Mouse (Mus musculus) cerebellum, adult 2 months (tissue): Measurements from ENCODE around the gene Qars.

Experiments
- CTCF ChIP-seq: fragments of 200-500 bp; IDR thresholded peaks from 2 replicates; pipeline ENCODE4 v1.5.1; 2011; ENCODE audit warnings: low read depth, mild to moderate bottlenecking, control low read depth, low read length, moderate library complexity, borderline replicate concordance; ENCODE audit not compliant: insufficient read depth
- POLR2A ChIP-seq: fragments of 200-500 bp; IDR thresholded peaks from 2 replicates; pipeline ENCODE4 v1.6.1; 2011; ENCODE audit warnings: low read length, control low read depth, borderline replicate concordance; ENCODE audit not compliant: insufficient read depth

- TF ChIP-seq POLR2A, result no peak
- no peak for TF ChIP-seq CTCF
Measured at GRCm38 (mm10) chr9:108540846-108541245, 33.3 kb downstream of the Qars start.
